Mouse (Mus musculus) MEL (cell line): ENCODE results near the gene Ripor3. TPM values are rescaled to one million over a fixed set of nuclear protein-coding genes. Genes with fewer than 3 reads are reported as not detected.

Experiments used
- DNase-seq: peaks from one replicate; pipeline ENCODE4 v3.0.0; 2011; ENCODE audit warnings: low read depth, low spot score
- H3K27ac ChIP-seq: 2 replicates; pipeline ENCODE4 v1.5.1; 2012; ENCODE audit warnings: low read depth, mild to moderate bottlenecking, control low read depth, low read length, moderate library complexity; ENCODE audit not compliant: control insufficient read depth
- H3K27me3 ChIP-seq, 2 experiments: fragments of 150-350 bp in 1 of 2; sonication (generic) in 1 of 2; 2 replicates each; pipeline ENCODE4 v1.6.1; 2012; ENCODE audit warnings: low read length in 2 of 2, mild to moderate bottlenecking in 2 of 2, improper control_type of control experiment in 1 of 2, moderate library complexity in 1 of 2; ENCODE audit not compliant: insufficient read depth in 2 of 2, control insufficient read depth in 1 of 2
- H3K36me3 ChIP-seq, 2 experiments: 2 replicates each; pipeline ENCODE4 v1.6.1; 2012 to 2014; ENCODE audit warnings: low read length in 2 of 2, improper control_type of control experiment in 1 of 2, inconsistent platforms in 1 of 2, mild to moderate bottlenecking in 1 of 2; ENCODE audit not compliant: insufficient read depth in 2 of 2, control insufficient read depth in 1 of 2
- H3K4me1 ChIP-seq, 2 experiments: fragments of 150-350 bp in 1 of 2; sonication (generic) in 1 of 2; 2 replicates each; pipeline ENCODE4 v1.6.1; 2012; ENCODE audit warnings: low read length in 2 of 2, improper control_type of control experiment in 1 of 2, mild to moderate bottlenecking in 1 of 2; ENCODE audit not compliant: insufficient read depth in 2 of 2, control insufficient read depth in 1 of 2
- H3K4me3 ChIP-seq, 2 experiments: fragments of 150-350 bp in 1 of 2; sonication (generic) in 1 of 2; 2 replicates each; pipeline ENCODE4 v1.5.1; 2012; ENCODE audit warnings: low read depth in 2 of 2, low read length in 2 of 2, mild to moderate bottlenecking in 2 of 2, moderate library complexity in 2 of 2, control low read depth in 1 of 2, improper control_type of control experiment in 1 of 2; ENCODE audit not compliant: control insufficient read depth in 1 of 2, insufficient read depth in 1 of 2
- H3K79me2 ChIP-seq: 2 replicates; pipeline ENCODE4 v1.6.1; 2012; ENCODE audit warnings: mild to moderate bottlenecking, low read length, moderate library complexity; ENCODE audit not compliant: control insufficient read depth, poor library complexity, insufficient read depth
- H3K9ac ChIP-seq: 2 replicates; pipeline ENCODE4 v1.6.1; 2012; ENCODE audit warnings: low read depth, mild to moderate bottlenecking, control low read depth, low read length, moderate library complexity; ENCODE audit not compliant: control insufficient read depth, poor library complexity, severe bottlenecking
- H3K9me3 ChIP-seq: fragments of 150-350 bp; sonication (generic); replicated peaks from 2 replicates; pipeline ENCODE4 v1.6.1; 2012; ENCODE audit warnings: mild to moderate bottlenecking, low read length, improper control_type of control experiment, moderate library complexity; ENCODE audit not compliant: insufficient read depth
- ELF1 ChIP-seq: IDR thresholded peaks from 2 replicates; pipeline ENCODE4 v1.6.1; 2014; ENCODE audit warnings: low read depth, mild to moderate bottlenecking, inconsistent platforms, low read length, improper control_type of control experiment, moderate library complexity
- EP300 ChIP-seq, 2 experiments: IDR thresholded peaks; 2 replicates each; pipeline ENCODE4 v1.6.1; 2011; ENCODE audit warnings: improper control_type of control experiment in 2 of 2, low read length in 2 of 2, low read depth in 1 of 2, mild to moderate bottlenecking in 1 of 2
- GABPA ChIP-seq: IDR thresholded peaks from 2 replicates; pipeline ENCODE4 v1.6.1; 2012; ENCODE audit warnings: low read depth, mild to moderate bottlenecking, inconsistent platforms, low read length, improper control_type of control experiment, moderate library complexity
- GATA1 ChIP-seq: IDR thresholded peaks from 2 replicates; pipeline ENCODE4 v1.6.1; 2011; ENCODE audit warnings: low read depth, low read length, improper control_type of control experiment
- HCFC1 ChIP-seq: IDR thresholded peaks from 2 replicates; pipeline ENCODE4 v1.6.1; 2012; ENCODE audit warnings: low read depth, mild to moderate bottlenecking, inconsistent platforms, low read length, improper control_type of control experiment, moderate library complexity
- JUND ChIP-seq: IDR thresholded peaks from 2 replicates; pipeline ENCODE4 v1.6.1; 2011; ENCODE audit warnings: low read depth, mild to moderate bottlenecking, improper control_type of control experiment, low read length
- KAT2A ChIP-seq: conservative IDR thresholded peaks from 2 replicates; pipeline ENCODE4 v1.6.1; 2012; ENCODE audit warnings: low read depth, low read length, improper control_type of control experiment, inconsistent platforms
- MAX ChIP-seq: IDR thresholded peaks from 2 replicates; pipeline ENCODE4 v1.6.1; 2011; ENCODE audit warnings: low read length, improper control_type of control experiment
- MEF2A ChIP-seq: IDR thresholded peaks from 2 replicates; pipeline ENCODE4 v1.6.1; 2014; ENCODE audit warnings: low read depth, mild to moderate bottlenecking, inconsistent platforms, low read length, improper control_type of control experiment; ENCODE audit not compliant: poor library complexity, insufficient replicate concordance, severe bottlenecking; ENCODE audit errors: extremely low read depth
- MXI1 ChIP-seq: IDR thresholded peaks from 2 replicates; pipeline ENCODE4 v1.6.1; 2011; ENCODE audit warnings: mild to moderate bottlenecking, low read depth, low read length, improper control_type of control experiment
- MYB ChIP-seq: IDR thresholded peaks from 2 replicates; pipeline ENCODE4 v1.6.1; 2011; ENCODE audit warnings: mild to moderate bottlenecking, low read depth, low read length, improper control_type of control experiment
- POLR2A ChIP-seq, 2 experiments: IDR thresholded peaks; 2 replicates each; pipeline ENCODE4 v1.6.1; 2011 to 2012; ENCODE audit warnings: low read length in 2 of 2, mild to moderate bottlenecking in 2 of 2, control low read depth in 1 of 2, improper control_type of control experiment in 1 of 2, low read depth in 1 of 2, moderate library complexity in 1 of 2; ENCODE audit not compliant: control insufficient read depth in 1 of 2, insufficient read depth in 1 of 2, poor library complexity in 1 of 2
- POLR2AphosphoS5 ChIP-seq: IDR thresholded peaks from 2 replicates; pipeline ENCODE4 v1.6.1; 2012; ENCODE audit warnings: low read depth, borderline replicate concordance, mild to moderate bottlenecking, inconsistent platforms, low read length, moderate library complexity, mixed read lengths
- SIN3A ChIP-seq: IDR thresholded peaks from 2 replicates; pipeline ENCODE4 v1.6.1; 2012; ENCODE audit warnings: low read length, improper control_type of control experiment, inconsistent platforms
- SMC3 ChIP-seq: IDR thresholded peaks from 2 replicates; pipeline ENCODE4 v1.6.1; 2011; ENCODE audit warnings: low read depth, low read length, improper control_type of control experiment
- TAL1 ChIP-seq: IDR thresholded peaks from 2 replicates; pipeline ENCODE4 v1.6.1; 2012; ENCODE audit warnings: mild to moderate bottlenecking, inconsistent platforms, low read length, moderate library complexity, mixed read lengths
- TBP ChIP-seq: IDR thresholded peaks from 2 replicates; pipeline ENCODE4 v1.8.0; 2011; ENCODE audit warnings: low read depth, low read length, improper control_type of control experiment
- TCF12 ChIP-seq: IDR thresholded peaks from 2 replicates; pipeline ENCODE4 v1.6.1; 2014; ENCODE audit warnings: low read depth, mild to moderate bottlenecking, inconsistent platforms, low read length, improper control_type of control experiment, moderate library complexity
- USF2 ChIP-seq, 2 experiments: IDR thresholded peaks; 2 replicates each; pipeline ENCODE4 v1.6.1; 2011 to 2012; ENCODE audit warnings: improper control_type of control experiment in 2 of 2, low read length in 2 of 2, borderline replicate concordance in 1 of 2, inconsistent platforms in 1 of 2, low read depth in 1 of 2, mild to moderate bottlenecking in 1 of 2; ENCODE audit not compliant: insufficient read depth in 1 of 2
- ZC3H11A ChIP-seq: IDR thresholded peaks from 2 replicates; pipeline ENCODE4 v1.6.1; 2012; ENCODE audit warnings: low read depth, mild to moderate bottlenecking, inconsistent platforms, low read length, improper control_type of control experiment
- ZMIZ1 ChIP-seq: IDR thresholded peaks from 2 replicates; pipeline ENCODE4 v1.6.1; 2012; ENCODE audit warnings: low read depth, mild to moderate bottlenecking, inconsistent platforms, low read length, improper control_type of control experiment, moderate library complexity
- polyA plus RNA-seq, 2 experiments: library from polyadenylated mRNA; stranded (reverse) in 1 of 2; unstranded in 1 of 2; fragments of >175 nt in 1 of 2; fragments of >200 nt in 1 of 2; gene quantifications; 2 replicates each; pipeline versions ENCODE4 v1.2.1 to v1.2.4; 2012; ENCODE audit warnings: low replicate concordance in 2 of 2, low read depth in 1 of 2; ENCODE audit not compliant: insufficient read length in 2 of 2, insufficient read depth in 1 of 2, missing spikeins in 1 of 2
- total RNA-seq: library from RNA; depleted of rRNA; stranded (reverse); fragments of 300-350 nt; gene quantifications from 2 replicates; pipeline ENCODE4 v1.2.3, GENCODE M21; 2012

The Ripor3 gene
- total and polyA plus RNA-seq, 3 experiments, result not detected

GRCm38 (mm10) chr2:167939204-167939603 is 71.2 kb downstream of the Ripor3 start:
- no peak for TF ChIP-seq KAT2A
- TF ChIP-seq USF2 (IDR thresholded peaks at IDR 0.05; ENCODE audit: borderline replicate concordance in 1 of 2, insufficient read depth in 1 of 2, low read depth in 1 of 2, low read length in 2 of 2), result no peak
- no peak for TF ChIP-seq ELF1
- TF ChIP-seq ZMIZ1, result no peak
- TF ChIP-seq POLR2AphosphoS5, result no peak
- no peak for TF ChIP-seq HCFC1
- TF ChIP-seq MXI1, result no peak
- TF ChIP-seq TAL1, result no peak
- no peak for TF ChIP-seq POLR2A (IDR thresholded peaks at IDR 0.05; ENCODE audit: control insufficient read depth in 1 of 2, insufficient read depth in 1 of 2, low read depth in 1 of 2, low read length in 2 of 2, poor library complexity in 1 of 2)
- TF ChIP-seq GABPA, result no peak
- peaks cover 0 to 23% of the 10 kb centered on the region in 2 experiments; a peak in 2 of 4 replicates for H3K36me3 ChIP-seq

DNA sequence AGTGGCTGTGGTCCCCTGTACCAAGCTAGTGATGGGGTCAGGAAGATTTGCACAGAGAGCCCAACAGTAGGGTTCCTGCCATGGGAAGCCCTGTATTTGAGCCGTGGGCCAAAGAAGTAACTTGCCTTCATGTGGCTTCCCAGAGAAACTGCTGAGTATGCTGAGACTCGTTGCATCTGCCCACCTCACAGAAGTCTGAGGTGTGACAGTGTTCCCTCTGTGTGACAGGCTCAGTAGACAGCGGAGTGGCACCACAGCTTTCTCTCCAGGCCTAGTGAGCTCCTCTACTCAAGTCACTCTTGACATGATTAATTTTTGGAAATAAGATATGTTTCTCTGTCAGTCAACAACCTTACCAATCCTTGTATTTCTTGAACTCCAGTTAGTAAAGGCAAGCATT is 71.6 kb downstream of the Ripor3 start:
- no peaks in the 10 kb centered on the region for H3K27me3 ChIP-seq
- peaks cover 65% of the 10 kb centered on the region for H3K79me2 ChIP-seq
- peaks cover 0 to 28% of the 10 kb centered on the region in 2 experiments; a peak in 2 of 4 replicates for H3K36me3 ChIP-seq
- H3K9me3 ChIP-seq, result no peaks in the 10 kb centered on the region
- H3K9ac ChIP-seq, result no peak overlapping the region
- H3K4me1 ChIP-seq, result peaks cover 10 to 28% of the 10 kb centered on the region in 2 experiments
- no peak for DNase-seq
- H3K4me3 ChIP-seq, result no peak overlapping the region
- no peak overlapping the region for H3K27ac ChIP-seq
- TF ChIP-seq GATA1, result no peak

More at GRCm38 (mm10) chr2:167939204-167939603, 71.2 kb downstream of the Ripor3 start:
- DNase-seq, result no peak
- Histone ChIP-seq H3K27ac (no peak overlapping the region), H3K4me3 (no peak overlapping the region), H3K79me2 (peaks cover 65% of the 10 kb centered on the region), H3K4me1 (peaks cover 10 to 25% of the 10 kb centered on the region in 2 experiments), H3K9me3 (no peaks in the 10 kb centered on the region), H3K27me3 (no peaks in the 10 kb centered on the region), H3K9ac (no peak overlapping the region)

DNA sequence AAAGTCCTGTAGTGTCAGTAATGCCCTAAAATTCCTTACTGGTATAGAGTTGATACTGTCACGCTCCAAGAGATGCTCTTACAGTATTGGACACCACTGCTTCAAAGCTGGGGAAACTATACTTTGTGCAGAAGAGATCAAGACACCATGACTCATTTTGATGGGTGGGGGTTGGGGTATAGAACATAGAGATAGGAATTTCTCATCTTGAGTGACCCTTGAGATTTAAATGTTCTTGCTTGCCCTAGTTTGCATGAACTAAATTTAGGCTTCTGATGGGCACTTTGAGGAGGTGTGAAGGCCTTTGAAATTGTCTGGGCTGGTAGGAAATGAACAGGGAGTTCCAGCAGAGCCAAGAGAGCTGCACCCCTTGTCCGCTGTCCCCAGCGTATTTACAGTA is 74.5 kb downstream of the Ripor3 start:
- TF ChIP-seq TBP (no peak), SMC3 (no peak), MEF2A (no peak), MYB (no peak), SIN3A (no peak), MXI1 (no peak), TCF12 (no peak), MAX (no peak), JUND (no peak), GATA1 (no peak), EP300 (IDR thresholded peaks at IDR 0.05; ENCODE audit: low read depth in 1 of 2, low read length in 2 of 2) (no peak), ZC3H11A (no peak), USF2 (IDR thresholded peaks at IDR 0.05; ENCODE audit: borderline replicate concordance in 1 of 2, insufficient read depth in 1 of 2, low read depth in 1 of 2, low read length in 2 of 2) (no peak)
- peaks cover 0 to 20% of the 10 kb centered on the region in 2 experiments; a peak in 2 of 4 replicates for H3K36me3 ChIP-seq
- H3K9me3 ChIP-seq, result no peaks in the 10 kb centered on the region
- H3K79me2 ChIP-seq, result peaks cover 62% of the 10 kb centered on the region
- H3K4me1 ChIP-seq, result peaks cover 2 to 23% of the 10 kb centered on the region in 2 experiments
- no peak overlapping the region for H3K9ac ChIP-seq
- no peak overlapping the region for H3K27ac ChIP-seq
- no peak for DNase-seq
- H3K27me3 ChIP-seq, result no peaks in the 10 kb centered on the region
- H3K4me3 ChIP-seq, result no peak overlapping the region
